Mouse (Mus musculus): ENCODE measurements around the gene Mmgt2. TPM values are rescaled to one million over a fixed set of nuclear protein-coding genes. Genes with fewer than 3 reads are reported as not detected.
A peak's percentile ranks its signal among the peaks of the same experiment; 100 is the strongest.

Mmgt2 gene
- polyA plus RNA-seq, 1 experiment from 2014 or later: 22.3 TPM

DNA sequence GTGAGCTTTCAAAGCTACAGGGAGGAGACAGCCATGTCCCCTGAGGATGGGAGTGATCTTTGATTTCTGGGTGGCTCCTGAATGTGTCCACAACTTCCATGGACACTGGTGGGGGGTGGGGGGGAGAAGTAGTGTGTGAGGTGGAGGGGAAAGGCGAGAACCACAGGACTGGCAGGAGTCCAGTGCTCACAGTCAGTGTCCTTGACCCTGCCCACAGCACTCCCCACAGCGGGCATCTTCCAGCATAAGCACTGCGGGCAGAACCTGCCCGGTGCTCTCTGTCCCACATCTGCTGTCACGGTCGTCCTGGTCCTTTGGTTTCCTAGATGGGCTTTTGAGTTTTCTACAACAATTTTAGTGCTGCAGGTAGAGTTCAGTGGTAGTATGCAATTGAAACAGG, 10.7 kb upstream of the Mmgt2 start:
- no peak overlapping the region for H3K4me2 ChIP-seq (replicated peaks; ENCODE audit: low read depth, low read length)
- H3K9ac ChIP-seq (replicated peaks; ENCODE audit: low read depth): no peak overlapping the region
- no peak overlapping the region for H3K4me3 ChIP-seq (ENCODE audit: low read depth, low read length)
- no peaks in the 10 kb centered on the region for H3K27me3 ChIP-seq (replicated peaks; ENCODE audit: insufficient read depth, low read length)
- ATAC-seq (no peak), DNase-seq (ENCODE audit: low spot score) (no peak)
- WGBS: 78% methylated on average over 6 of the region's 6 CpGs
- H3K9me3 ChIP-seq (ENCODE audit: low read length): no peaks in the 10 kb centered on the region
- TF ChIP-seq CTCF (IDR thresholded peaks at IDR 0.05) (no peak), EP300 (IDR thresholded peaks at IDR 0.05) (no peak)
- H3K4me1 ChIP-seq (ENCODE audit: insufficient read depth, low read depth, low read length): peaks cover 7% of the 10 kb centered on the region; the same call in 1 of the 2 replicates
- no peaks in the 10 kb centered on the region for H3K36me3 ChIP-seq (ENCODE audit: insufficient read depth, low read length)
- H3K27ac ChIP-seq (ENCODE audit: low read length): no peak overlapping the region

DNA sequence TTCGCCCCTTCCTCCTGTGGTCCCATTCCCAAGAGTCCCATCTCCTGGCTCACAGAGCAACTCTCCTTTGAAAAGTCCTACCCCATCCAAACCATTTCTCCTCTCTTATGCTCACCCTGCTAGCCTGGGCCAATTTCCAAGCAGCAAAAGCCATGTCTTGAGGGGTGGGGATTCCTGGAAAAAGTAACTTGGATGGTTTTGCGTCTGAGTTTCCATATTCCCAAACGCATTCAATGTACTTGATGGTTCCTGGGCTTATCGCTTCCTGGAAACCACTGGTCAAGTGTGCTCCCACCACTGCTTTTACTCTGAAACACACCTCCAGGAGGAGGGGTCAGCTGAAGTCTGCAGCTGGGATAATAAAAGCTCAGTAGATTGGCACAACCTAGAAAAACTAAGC, 10.1 kb upstream of the Mmgt2 start:
- ATAC-seq (no peak), DNase-seq (ENCODE audit: low spot score) (no peak)
- Histone ChIP-seq H3K27me3 (replicated peaks; ENCODE audit: insufficient read depth, low read length) (no peaks in the 10 kb centered on the region), H3K4me3 (ENCODE audit: low read depth, low read length) (no peak overlapping the region), H3K9me3 (ENCODE audit: low read length) (no peaks in the 10 kb centered on the region), H3K4me1 (ENCODE audit: insufficient read depth, low read depth, low read length) (peaks cover 7% of the 10 kb centered on the region; the same call in 1 of the 2 replicates), H3K9ac (replicated peaks; ENCODE audit: low read depth) (no peak overlapping the region), H3K36me3 (ENCODE audit: insufficient read depth, low read length) (no peaks in the 10 kb centered on the region), H3K4me2 (replicated peaks; ENCODE audit: low read depth, low read length) (no peak overlapping the region), H3K27ac (ENCODE audit: low read length) (no peak overlapping the region)
- no peak for TF ChIP-seq CTCF (IDR thresholded peaks at IDR 0.05)
- no peak for TF ChIP-seq EP300 (IDR thresholded peaks at IDR 0.05)
- 73% methylated on average over 4 of the region's 4 CpGs for WGBS

DNA sequence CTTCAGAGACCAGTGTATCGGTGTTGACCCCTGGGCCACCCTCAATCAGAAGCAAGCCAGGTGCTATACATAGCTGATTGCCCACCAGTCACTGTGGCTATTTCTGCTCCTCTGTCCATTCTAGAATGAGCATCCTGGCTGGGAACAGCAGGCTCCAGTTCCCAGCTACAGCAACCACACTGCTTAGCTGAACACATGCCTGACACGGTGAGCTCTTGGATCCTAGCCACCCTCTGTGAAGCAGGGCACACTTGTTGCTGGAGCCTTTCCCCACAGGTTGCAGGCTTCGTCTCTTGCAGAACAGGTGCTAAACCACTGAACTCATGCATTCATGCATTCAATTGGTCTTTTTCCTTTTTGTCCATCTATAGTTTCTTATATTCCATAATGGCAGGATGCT, 8.1 kb upstream of the Mmgt2 start:
- no peaks in the 10 kb centered on the region for H3K9me3 ChIP-seq (ENCODE audit: low read length)
- WGBS: 51% methylated on average over 3 of the region's 3 CpGs
- no peak for DNase-seq (ENCODE audit: low spot score)
- H3K4me2 ChIP-seq (replicated peaks; ENCODE audit: low read depth, low read length): no peak overlapping the region
- no peaks in the 10 kb centered on the region for H3K36me3 ChIP-seq (ENCODE audit: insufficient read depth, low read length)
- no peak overlapping the region for H3K27ac ChIP-seq (ENCODE audit: low read length)
- no peak overlapping the region for H3K9ac ChIP-seq (replicated peaks; ENCODE audit: low read depth)
- peaks cover 22% of the 10 kb centered on the region for H3K4me1 ChIP-seq (ENCODE audit: insufficient read depth, low read depth, low read length)
- TF ChIP-seq EP300 (IDR thresholded peaks at IDR 0.05): no peak
- H3K4me3 ChIP-seq (ENCODE audit: low read depth, low read length): no peak overlapping the region
- no peaks in the 10 kb centered on the region for H3K27me3 ChIP-seq (replicated peaks; ENCODE audit: insufficient read depth, low read length)
- ATAC-seq: no peak

DNA sequence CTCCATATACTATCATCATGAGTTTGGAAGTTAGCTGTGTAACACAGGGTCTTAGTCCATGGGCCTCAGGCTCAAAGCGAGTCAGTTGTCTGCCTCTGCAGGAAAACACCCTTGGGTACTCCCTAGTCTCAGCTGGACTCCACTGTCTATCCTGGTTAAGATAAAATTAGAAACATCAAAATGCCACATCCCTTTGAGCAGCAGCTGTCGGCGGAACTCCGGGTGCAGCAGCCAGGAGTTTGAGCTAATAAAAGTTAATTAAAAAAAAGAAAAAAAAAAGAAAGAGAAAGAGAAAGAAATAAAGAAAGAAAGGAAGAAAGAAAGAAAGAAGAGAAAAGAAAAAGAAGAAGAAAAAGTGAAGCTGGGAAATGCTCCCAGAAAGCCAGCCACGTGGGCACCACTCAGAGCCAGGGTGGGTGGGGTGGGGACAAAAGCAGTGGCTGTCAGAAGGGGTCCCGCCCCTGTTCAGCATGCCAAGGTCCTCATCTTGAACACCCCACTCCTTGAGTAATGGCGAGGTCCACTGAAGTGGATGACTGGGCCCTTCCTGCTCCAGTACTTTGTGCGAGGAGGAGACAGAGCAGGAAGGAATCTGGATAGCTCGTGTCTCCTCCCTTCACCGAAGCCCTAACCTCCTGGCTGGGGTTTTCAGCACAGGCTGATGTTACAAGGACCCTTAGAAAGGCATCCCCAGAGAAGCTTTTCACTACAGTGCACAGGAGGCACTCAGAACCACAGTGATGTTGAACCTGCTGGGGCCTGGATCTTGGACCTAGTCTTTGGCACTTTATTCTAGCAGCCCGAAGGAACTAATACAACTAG, 6.2 kb upstream of the Mmgt2 start:
- TF ChIP-seq EP300 (IDR thresholded peaks at IDR 0.05) (peak; percentile 33; the same call in 1 of the 2 replicates), CTCF (IDR thresholded peaks at IDR 0.05) (no peak)
- Histone ChIP-seq H3K4me1 (ENCODE audit: insufficient read depth, low read depth, low read length) (peaks cover 36% of the 10 kb centered on the region), H3K9ac (replicated peaks; ENCODE audit: low read depth) (no peak overlapping the region), H3K4me3 (ENCODE audit: low read depth, low read length) (no peak overlapping the region), H3K27me3 (replicated peaks; ENCODE audit: insufficient read depth, low read length) (no peaks in the 10 kb centered on the region), H3K27ac (ENCODE audit: low read length) (peak overlapping the region; percentile 84), H3K4me2 (replicated peaks; ENCODE audit: low read depth, low read length) (no peak overlapping the region), H3K9me3 (ENCODE audit: low read length) (no peaks in the 10 kb centered on the region), H3K36me3 (ENCODE audit: insufficient read depth, low read length) (no peaks in the 10 kb centered on the region)
- 38% methylated on average over 11 of the region's 11 CpGs for WGBS
- peak; percentile 90 for DNase-seq (ENCODE audit: low spot score)
- ATAC-seq: peak; percentile 80

GRCm38 (mm10) chr11:62643011-62643631, 5.3 kb upstream of the Mmgt2 start:
- WGBS: 54% methylated on average over 8 of the region's 8 CpGs
- no peaks in the 10 kb centered on the region for H3K36me3 ChIP-seq (ENCODE audit: insufficient read depth, low read length)
- no peaks in the 10 kb centered on the region for H3K9me3 ChIP-seq (ENCODE audit: low read length)
- no peak overlapping the region for H3K4me3 ChIP-seq (ENCODE audit: low read depth, low read length)
- H3K9ac ChIP-seq (replicated peaks; ENCODE audit: low read depth): no peak overlapping the region
- peak overlapping the region; percentile 84 for H3K27ac ChIP-seq (ENCODE audit: low read length)
- H3K4me2 ChIP-seq (replicated peaks; ENCODE audit: low read depth, low read length): no peak overlapping the region
- DNase-seq (ENCODE audit: low spot score): peak; percentile 90
- TF ChIP-seq CTCF (IDR thresholded peaks at IDR 0.05) (no peak), EP300 (IDR thresholded peaks at IDR 0.05) (no peak)
- H3K4me1 ChIP-seq (ENCODE audit: insufficient read depth, low read depth, low read length): peaks cover 39% of the 10 kb centered on the region
- ATAC-seq: peak; percentile 66
- no peaks in the 10 kb centered on the region for H3K27me3 ChIP-seq (replicated peaks; ENCODE audit: insufficient read depth, low read length)

DNA sequence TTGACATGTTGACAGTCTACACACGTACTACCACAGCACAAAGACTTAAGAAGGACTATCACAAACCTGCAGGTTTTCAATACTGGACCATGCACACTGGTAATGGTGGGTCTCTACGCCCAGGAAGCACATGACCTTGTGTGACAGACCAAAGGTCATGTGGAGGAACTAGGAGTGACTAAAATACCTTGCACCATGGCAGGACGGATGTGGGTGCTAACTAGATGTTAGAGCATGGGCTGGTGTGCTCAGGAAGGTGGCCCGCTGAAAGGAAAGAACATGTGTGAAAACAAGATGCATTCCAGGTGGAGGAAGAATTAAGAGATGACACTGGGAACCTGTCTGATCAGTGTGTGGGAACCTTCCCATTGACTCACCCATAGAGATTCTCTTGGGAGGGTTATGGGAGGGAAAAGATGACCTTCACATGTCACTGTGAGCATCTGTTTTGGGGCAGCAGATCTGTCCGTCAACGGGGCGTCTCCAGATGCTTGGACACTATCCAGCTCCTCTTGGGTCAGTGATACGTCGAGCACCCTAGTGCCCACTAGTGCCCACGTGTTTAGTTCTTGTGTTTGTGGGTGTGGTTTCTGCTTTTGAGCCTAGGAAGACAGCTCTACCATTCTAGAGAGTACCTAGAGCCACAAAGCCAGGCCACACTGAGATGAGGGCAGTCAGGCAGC, 4.6 kb upstream of the Mmgt2 start:
- WGBS: 57% methylated on average over 10 of the region's 10 CpGs
- Histone ChIP-seq H3K27ac (ENCODE audit: low read length) (peak overlapping the region; percentile 84), H3K9me3 (ENCODE audit: low read length) (no peaks in the 10 kb centered on the region), H3K27me3 (replicated peaks; ENCODE audit: insufficient read depth, low read length) (no peaks in the 10 kb centered on the region), H3K4me2 (replicated peaks; ENCODE audit: low read depth, low read length) (no peak overlapping the region), H3K4me3 (ENCODE audit: low read depth, low read length) (no peak overlapping the region), H3K4me1 (ENCODE audit: insufficient read depth, low read depth, low read length) (peaks cover 39% of the 10 kb centered on the region), H3K36me3 (ENCODE audit: insufficient read depth, low read length) (no peaks in the 10 kb centered on the region), H3K9ac (replicated peaks; ENCODE audit: low read depth) (no peak overlapping the region)
- TF ChIP-seq EP300 (IDR thresholded peaks at IDR 0.05) (no peak), CTCF (IDR thresholded peaks at IDR 0.05) (no peak)
- DNase-seq (ENCODE audit: low spot score): no peak
- no peak for ATAC-seq

Measured in lung, postnatal 0 days (tissue).